Mouse (Mus musculus): Measurements from ENCODE around the gene Tktl1. TPM values are rescaled to one million over a fixed set of nuclear protein-coding genes. Genes with fewer than 3 reads are reported as not detected.

Gene Tktl1
- total RNA-seq, 2 experiments from 2014 or later, result not detected

DNA sequence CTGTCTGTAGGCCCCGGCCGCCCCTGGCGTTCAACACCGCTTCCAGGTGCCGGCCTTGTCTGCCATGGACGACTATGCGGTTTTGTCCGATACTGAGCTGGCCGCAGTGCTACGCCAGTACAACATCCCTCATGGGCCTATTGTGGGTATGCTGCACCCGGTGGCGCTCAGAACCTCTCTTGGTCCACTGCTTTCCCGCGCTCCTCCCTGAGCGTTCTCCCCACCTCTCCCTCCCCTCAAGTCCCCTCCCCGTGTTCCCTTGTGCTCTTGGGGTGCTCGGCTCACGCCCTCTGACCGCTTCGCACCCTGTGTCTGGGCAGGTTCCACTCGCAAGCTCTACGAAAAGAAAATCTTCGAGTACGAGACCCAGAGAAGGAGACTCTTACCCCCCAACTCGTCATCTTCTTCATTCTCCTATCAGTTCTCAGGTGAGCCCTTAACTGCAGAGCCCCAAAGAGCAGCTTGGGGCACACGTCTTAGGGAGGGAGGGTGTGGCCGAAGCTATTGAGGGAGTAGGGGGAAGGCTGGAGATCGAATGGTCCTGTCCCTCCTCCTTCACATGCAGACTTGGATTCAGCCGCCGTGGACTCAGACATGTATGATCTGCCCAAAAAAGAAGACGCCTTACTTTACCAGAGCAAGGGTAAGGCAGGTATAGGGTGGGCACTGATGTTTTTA is 78.0 kb downstream of the Tktl1 start:
- ATAC-seq (replicated peaks; ENCODE audit: low FRiP score, poor library complexity, severe bottlenecking), result peak; percentile 62

GRCm38 (mm10) chrX:74257746-74258145 is 80.7 kb downstream of the Tktl1 start:
- no peak for ATAC-seq (replicated peaks; ENCODE audit: low FRiP score, poor library complexity, severe bottlenecking)

Other genes with a start within 250 kb of the Tktl1 start
- gene Renbp, start 246.4 kb upstream of the Tktl1 start, total RNA-seq (2015; ENCODE audit: low replicate concordance), result 7.7 TPM in 1 of 2 replicates, not detected in the other
- gene Renbp, start 246.4 kb upstream of the Tktl1 start, total RNA-seq (2017; ENCODE audit: low replicate concordance), result 5.4 and 12.4 TPM in 2 replicates
- 67.9 and 78.2 TPM in 2 replicates for gene Hcfc1, start 210.9 kb upstream of the Tktl1 start, total RNA-seq (2015; ENCODE audit: low replicate concordance)
- gene Hcfc1, start 210.9 kb upstream of the Tktl1 start, total RNA-seq (2017; ENCODE audit: low replicate concordance), result 45.2 and 47.4 TPM in 2 replicates
- gene Irak1, start 153.3 kb upstream of the Tktl1 start, total RNA-seq (2015; ENCODE audit: low replicate concordance), result 20.4 and 23.2 TPM in 2 replicates
- 21.8 and 49.6 TPM in 2 replicates for gene Irak1, start 153.3 kb upstream of the Tktl1 start, total RNA-seq (2017; ENCODE audit: low replicate concordance)
- gene Opn1mw, start 49.8 kb upstream of the Tktl1 start, total RNA-seq (2015; ENCODE audit: low replicate concordance), result not detected in 2 replicates
- gene Opn1mw, start 49.8 kb upstream of the Tktl1 start, total RNA-seq (2017; ENCODE audit: low replicate concordance), result not detected in 2 replicates
- 8.5 and 9.4 TPM in 2 replicates for gene Mecp2, start 41.9 kb upstream of the Tktl1 start, total RNA-seq (2015; ENCODE audit: low replicate concordance)
- 7.2 and 11.4 TPM in 2 replicates for gene Mecp2, start 41.9 kb upstream of the Tktl1 start, total RNA-seq (2017; ENCODE audit: low replicate concordance)
- not detected in 2 replicates for gene Tex28, start 9.4 kb upstream of the Tktl1 start, total RNA-seq (2015; ENCODE audit: low replicate concordance)
- not detected in 2 replicates for gene Tex28, start 9.4 kb upstream of the Tktl1 start, total RNA-seq (2017; ENCODE audit: low replicate concordance)
- gene Flna, start 72.6 kb downstream of the Tktl1 start, total RNA-seq (2015; ENCODE audit: low replicate concordance), result 103 and 133 TPM in 2 replicates
- gene Flna, start 72.6 kb downstream of the Tktl1 start, total RNA-seq (2017; ENCODE audit: low replicate concordance), result 189 and 215 TPM in 2 replicates
- 26.3 and 29.0 TPM in 2 replicates for gene Emd, start 77.4 kb downstream of the Tktl1 start, total RNA-seq (2015; ENCODE audit: low replicate concordance)
- 5.7 and 25.5 TPM in 2 replicates for gene Emd, start 77.4 kb downstream of the Tktl1 start, total RNA-seq (2017; ENCODE audit: low replicate concordance)
- gene Rpl10, start 93.6 kb downstream of the Tktl1 start, total RNA-seq (2015; ENCODE audit: low replicate concordance), result 743 and 770 TPM in 2 replicates
- 310 and 397 TPM in 2 replicates for gene Rpl10, start 93.6 kb downstream of the Tktl1 start, total RNA-seq (2017; ENCODE audit: low replicate concordance)
- gene Taz, start 104.7 kb downstream of the Tktl1 start, total RNA-seq (2015; ENCODE audit: low replicate concordance), result 11.5 and 29.0 TPM in 2 replicates
- gene Taz, start 104.7 kb downstream of the Tktl1 start, total RNA-seq (2017; ENCODE audit: low replicate concordance), result 7.2 and 24.5 TPM in 2 replicates
- gene Dnase1l1, start 105.1 kb downstream of the Tktl1 start, total RNA-seq (2015; ENCODE audit: low replicate concordance), result 27.9 and 29.0 TPM in 2 replicates
- gene Dnase1l1, start 105.1 kb downstream of the Tktl1 start, total RNA-seq (2017; ENCODE audit: low replicate concordance), result 17.3 and 29.3 TPM in 2 replicates
- gene Atp6ap1, start 119.8 kb downstream of the Tktl1 start, total RNA-seq (2015; ENCODE audit: low replicate concordance), result 144 and 155 TPM in 2 replicates
- 143 and 265 TPM in 2 replicates for gene Atp6ap1, start 119.8 kb downstream of the Tktl1 start, total RNA-seq (2017; ENCODE audit: low replicate concordance)
- 139 and 145 TPM in 2 replicates for gene Gdi1, start 127.7 kb downstream of the Tktl1 start, total RNA-seq (2015; ENCODE audit: low replicate concordance)
- gene Gdi1, start 127.7 kb downstream of the Tktl1 start, total RNA-seq (2017; ENCODE audit: low replicate concordance), result 60.1 and 128 TPM in 2 replicates
- 16.9 and 18.8 TPM in 2 replicates for gene Fam50a, start 135.8 kb downstream of the Tktl1 start, total RNA-seq (2015; ENCODE audit: low replicate concordance)
- gene Fam50a, start 135.8 kb downstream of the Tktl1 start, total RNA-seq (2017; ENCODE audit: low replicate concordance), result 6.1 and 36.1 TPM in 2 replicates
- 0.42 TPM in 1 of 2 replicates, not detected in the other for gene Plxna3, start 151.8 kb downstream of the Tktl1 start, total RNA-seq (2015; ENCODE audit: low replicate concordance)
- gene Plxna3, start 151.8 kb downstream of the Tktl1 start, total RNA-seq (2017; ENCODE audit: low replicate concordance), result 0.34 and 2.6 TPM in 2 replicates
- 4.2 and 10.9 TPM in 2 replicates for gene Lage3, start 176.4 kb downstream of the Tktl1 start, total RNA-seq (2015; ENCODE audit: low replicate concordance)
- 2.4 and 10.9 TPM in 2 replicates for gene Lage3, start 176.4 kb downstream of the Tktl1 start, total RNA-seq (2017; ENCODE audit: low replicate concordance)
- 4.0 and 15.0 TPM in 2 replicates for gene Ubl4a, start 196.0 kb downstream of the Tktl1 start, total RNA-seq (2015; ENCODE audit: low replicate concordance)
- gene Ubl4a, start 196.0 kb downstream of the Tktl1 start, total RNA-seq (2017; ENCODE audit: low replicate concordance), result 3.4 and 6.7 TPM in 2 replicates
- gene Slc10a3, start 196.1 kb downstream of the Tktl1 start, total RNA-seq (2015; ENCODE audit: low replicate concordance), result 1.9 and 2.1 TPM in 2 replicates
- 1.8 and 3.0 TPM in 2 replicates for gene Slc10a3, start 196.1 kb downstream of the Tktl1 start, total RNA-seq (2017; ENCODE audit: low replicate concordance)
- gene Fam3a, start 216.0 kb downstream of the Tktl1 start, total RNA-seq (2015; ENCODE audit: low replicate concordance), result 3.7 and 9.4 TPM in 2 replicates
- gene Fam3a, start 216.0 kb downstream of the Tktl1 start, total RNA-seq (2017; ENCODE audit: low replicate concordance), result 4.0 and 8.8 TPM in 2 replicates
- 5.2 and 14.0 TPM in 2 replicates for gene Ikbkg, start 216.0 kb downstream of the Tktl1 start, total RNA-seq (2015; ENCODE audit: low replicate concordance)
- gene Ikbkg, start 216.0 kb downstream of the Tktl1 start, total RNA-seq (2017; ENCODE audit: low replicate concordance), result 19.8 and 36.4 TPM in 2 replicates

Data from erythroblast, adult 5-6 weeks (primary cell).